Mouse (Mus musculus) lung, postnatal 0 days (tissue): ENCODE results near the gene Neu1. TPM values are rescaled to one million over a fixed set of nuclear protein-coding genes. Genes with fewer than 3 reads are reported as not detected.
A peak's percentile ranks its signal among the peaks of the same experiment; 100 is the strongest.
"Not testable (repeated sequence)": the region's sequence is repeated elsewhere in the genome, so short reads cannot be mapped to it uniquely, and the experiment has no call there.

Experiments used
- ATAC-seq: fragments of 200-750 bp; cut with Nextera tagmentation; 2 replicates; pipeline ENCODE4 v1.8.0; 2017; ENCODE audit warnings: moderate library complexity
- DNase-seq: peaks from one replicate; pipeline ENCODE4 v3.0.0-alpha.2; 2016; ENCODE audit warnings: low spot score
- H3K27ac ChIP-seq: fragments of 300-500 bp; sonication (generic); 2 replicates; pipeline ENCODE4 v1.5.1; 2014; ENCODE audit warnings: antibody characterized with exemption, mild to moderate bottlenecking, low read length, mixed read lengths
- H3K27me3 ChIP-seq: fragments of 300-500 bp; sonication (generic); replicated peaks from 2 replicates; pipeline ENCODE4 v1.6.1; 2014; ENCODE audit warnings: low read length, mixed read lengths; ENCODE audit not compliant: insufficient read depth
- H3K36me3 ChIP-seq: fragments of 300-500 bp; sonication (generic); 2 replicates; pipeline ENCODE4 v1.6.1; 2014; ENCODE audit warnings: low read length, mixed read lengths; ENCODE audit not compliant: insufficient read depth
- H3K4me1 ChIP-seq: fragments of 300-500 bp; sonication (generic); 2 replicates; pipeline ENCODE4 v1.6.1; 2014; ENCODE audit warnings: antibody characterized with exemption, low read depth, low read length, mixed read lengths; ENCODE audit not compliant: insufficient read depth
- H3K4me2 ChIP-seq: fragments of 300-500 bp; sonication (generic); replicated peaks from 2 replicates; pipeline ENCODE4 v1.6.1; 2014; ENCODE audit warnings: low read depth, mild to moderate bottlenecking, low read length, moderate library complexity, mixed read lengths
- H3K4me3 ChIP-seq: fragments of 300-500 bp; sonication (generic); 2 replicates; pipeline ENCODE4 v1.5.1; 2014; ENCODE audit warnings: low read depth, low read length
- H3K9ac ChIP-seq: fragments of 300-500 bp; sonication (generic); replicated peaks from 2 replicates; pipeline ENCODE4 v1.6.1; 2014; ENCODE audit warnings: low read depth, mild to moderate bottlenecking
- H3K9me3 ChIP-seq: fragments of 300-500 bp; sonication (generic); 2 replicates; pipeline ENCODE4 v1.6.1; 2016; ENCODE audit warnings: low read length, mixed read lengths
- CTCF ChIP-seq: IDR thresholded peaks from 2 replicates; pipeline ENCODE4 v1.5.1; 2016; ENCODE audit warnings: antibody characterized with exemption, mild to moderate bottlenecking
- EP300 ChIP-seq: IDR thresholded peaks from 2 replicates; pipeline ENCODE4 v1.6.1; 2016; ENCODE audit warnings: antibody characterized with exemption, mild to moderate bottlenecking, control low read depth
- WGBS: fragments of 180-500 bp; shearing (Covaris S2); extraction: QIAGEN DNeasy Blood & Tissue Kit; methylation state at CpG from one replicate; pipeline ENCODE4 v1.1.7; 2014; 5-methylcytosine and 5-hydroxymethylcytosine counted together
- polyA plus RNA-seq: library from polyadenylated mRNA; unstranded; fragments of >200 nt; fragmentation: Nextera tagmentation; extraction: Ambion mirVana; gene quantifications from 2 replicates; pipeline ENCODE4 v1.2.1, GENCODE M21; 2015

The Neu1 gene
- polyA plus RNA-seq, 1 experiment from 2014 or later, result 34.2 TPM

DNA sequence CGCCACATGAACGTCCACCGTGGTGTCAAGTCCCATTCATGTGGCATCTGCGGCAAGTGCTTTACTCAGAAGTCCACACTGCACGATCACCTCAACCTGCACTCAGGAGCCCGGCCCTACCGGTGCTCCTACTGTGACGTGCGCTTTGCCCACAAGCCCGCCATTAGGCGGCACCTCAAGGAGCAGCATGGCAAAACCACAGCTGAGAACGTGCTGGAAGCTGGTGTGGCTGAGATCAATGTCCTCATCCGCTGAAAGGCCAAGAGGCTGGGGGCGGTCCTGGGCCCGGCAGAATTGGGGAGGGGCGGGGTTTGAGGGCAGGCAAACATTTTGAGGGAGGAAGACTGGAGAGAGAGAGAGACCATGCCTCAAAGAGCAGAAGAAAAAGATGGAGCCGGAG, 34.7 kb upstream of the Neu1 start:
- H3K4me3 ChIP-seq, result no peak overlapping the region
- H3K27ac ChIP-seq, result no peak overlapping the region
- ATAC-seq (no peak), DNase-seq (no peak)
- no peaks in the 10 kb centered on the region for H3K36me3 ChIP-seq
- peaks cover 3% of the 10 kb centered on the region; the same call in 1 of the 2 replicates for H3K4me1 ChIP-seq
- no peaks in the 10 kb centered on the region for H3K27me3 ChIP-seq
- no peak overlapping the region for H3K9ac ChIP-seq
- H3K9me3 ChIP-seq, result no peaks in the 10 kb centered on the region
- TF ChIP-seq EP300, result no peak
- TF ChIP-seq CTCF, result no peak
- no peak overlapping the region for H3K4me2 ChIP-seq
- WGBS, result 81% methylated on average over 17 of the region's 17 CpGs

DNA sequence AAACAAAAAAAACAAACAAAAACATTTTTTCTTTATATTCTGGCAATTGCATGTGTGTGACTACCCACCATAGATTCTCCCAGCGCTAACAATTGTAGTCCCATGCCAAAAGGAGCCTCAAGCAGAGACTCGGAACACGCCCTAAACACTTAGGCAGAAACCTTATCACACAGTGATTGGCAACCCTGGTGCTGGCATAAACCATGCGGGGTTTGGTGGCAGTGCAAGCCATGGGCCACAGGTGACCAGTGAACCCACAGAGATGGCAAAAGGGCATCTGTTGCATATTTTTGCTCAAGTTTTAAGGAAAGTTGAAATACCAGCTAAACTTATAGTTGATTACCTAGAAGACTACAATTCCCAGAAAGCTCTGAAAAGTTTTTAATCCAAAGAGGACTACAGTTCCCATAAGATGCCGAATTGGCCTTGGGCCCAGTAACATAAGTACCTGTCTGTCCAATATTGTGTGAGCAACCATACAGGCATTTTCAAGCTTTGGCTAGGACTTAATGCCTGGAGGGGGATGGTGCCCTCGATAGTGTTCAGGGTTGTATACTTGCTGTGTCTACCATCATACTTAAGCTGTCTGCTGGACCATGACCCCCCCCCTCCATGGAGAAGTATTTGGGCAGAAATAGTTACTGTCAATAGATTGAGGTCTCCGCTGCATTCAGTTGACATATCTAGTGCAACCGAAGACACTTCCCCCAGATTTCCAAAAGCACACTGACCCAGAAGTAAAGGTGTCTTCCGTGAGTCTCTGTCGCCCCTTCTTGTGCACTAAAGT, 33.5 kb upstream of the Neu1 start:
- WGBS, result 9% methylated on average over 10 of the region's 10 CpGs
- TF ChIP-seq EP300, result no peak
- no peak for TF ChIP-seq CTCF
- Histone ChIP-seq H3K4me3 (peak overlapping the region; percentile 91), H3K27me3 (no peaks in the 10 kb centered on the region), H3K9me3 (no peaks in the 10 kb centered on the region), H3K9ac (peak overlapping the region; percentile 85), H3K36me3 (no peaks in the 10 kb centered on the region), H3K4me1 (peaks cover 3% of the 10 kb centered on the region; the same call in 1 of the 2 replicates), H3K27ac (peak overlapping the region; percentile 92), H3K4me2 (peak overlapping the region; percentile 86)
- ATAC-seq, result peak; percentile 12
- DNase-seq, result peak; percentile 88

DNA sequence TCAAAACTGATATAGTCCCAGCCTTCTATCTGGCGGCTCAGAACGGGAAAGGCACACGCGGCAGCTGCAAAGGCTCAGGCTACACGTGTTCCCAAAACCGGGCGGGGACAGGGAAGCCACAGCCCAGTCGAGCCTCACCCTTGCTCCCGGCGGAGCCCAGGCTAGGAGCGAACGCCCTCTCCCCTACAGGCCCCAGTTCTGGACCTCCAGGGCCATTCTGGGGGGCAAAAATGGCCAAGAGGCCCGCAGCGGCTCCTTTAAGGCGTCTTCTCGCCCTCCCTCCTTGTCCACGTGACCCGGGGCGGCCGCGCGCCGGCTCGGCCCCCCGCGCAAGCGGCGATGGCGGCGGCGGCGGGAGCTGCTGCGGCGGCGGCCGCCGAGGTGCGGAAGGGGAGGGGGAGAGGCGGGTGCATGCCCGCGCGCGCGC, 32.9 kb upstream of the Neu1 start, which contains the start of the genes C2 and Ehmt2:
C2 (minus strand) TSS at position 106 of the 427 bp plus-strand sequence.
Ehmt2 (plus strand) TSS at position 310 of the 427 bp plus-strand sequence.
- peak within 1 kb of the TSS; percentile 92 for H3K27ac ChIP-seq
- H3K4me2 ChIP-seq, result peak within 1 kb of the TSS; percentile 86
- ATAC-seq (peak; percentile 56), DNase-seq (peak; percentile 85)
- no peaks in the 10 kb centered on the region for H3K9me3 ChIP-seq
- H3K4me3 ChIP-seq, result peak within 1 kb of the TSS; percentile 91
- TF ChIP-seq CTCF (no peak), EP300 (no peak)
- no peaks in the 10 kb centered on the region for H3K36me3 ChIP-seq
- H3K9ac ChIP-seq, result peak within 1 kb of the TSS; percentile 85
- H3K4me1 ChIP-seq, result peaks cover 3% of the 10 kb centered on the region; the same call in 1 of the 2 replicates
- WGBS, result 0% methylated on average over 18 of the region's 44 CpGs
- H3K27me3 ChIP-seq, result no peaks in the 10 kb centered on the region

GRCm38 (mm10) chr17:34898706-34899052, 32.4 kb upstream of the Neu1 start:
- ATAC-seq, result no peak
- no peak for TF ChIP-seq EP300
- TF ChIP-seq CTCF, result no peak
- Histone ChIP-seq H3K9ac (peak overlapping the region; percentile 85), H3K4me2 (peak overlapping the region; percentile 86), H3K4me1 (peaks cover 3% of the 10 kb centered on the region; the same call in 1 of the 2 replicates), H3K27me3 (no peaks in the 10 kb centered on the region), H3K27ac (peak overlapping the region; percentile 92), H3K4me3 (peak overlapping the region; percentile 91), H3K9me3 (no peaks in the 10 kb centered on the region), H3K36me3 (no peaks in the 10 kb centered on the region)
- no peak for DNase-seq
- 0% methylated on average over 7 of the region's 47 CpGs for WGBS

DNA sequence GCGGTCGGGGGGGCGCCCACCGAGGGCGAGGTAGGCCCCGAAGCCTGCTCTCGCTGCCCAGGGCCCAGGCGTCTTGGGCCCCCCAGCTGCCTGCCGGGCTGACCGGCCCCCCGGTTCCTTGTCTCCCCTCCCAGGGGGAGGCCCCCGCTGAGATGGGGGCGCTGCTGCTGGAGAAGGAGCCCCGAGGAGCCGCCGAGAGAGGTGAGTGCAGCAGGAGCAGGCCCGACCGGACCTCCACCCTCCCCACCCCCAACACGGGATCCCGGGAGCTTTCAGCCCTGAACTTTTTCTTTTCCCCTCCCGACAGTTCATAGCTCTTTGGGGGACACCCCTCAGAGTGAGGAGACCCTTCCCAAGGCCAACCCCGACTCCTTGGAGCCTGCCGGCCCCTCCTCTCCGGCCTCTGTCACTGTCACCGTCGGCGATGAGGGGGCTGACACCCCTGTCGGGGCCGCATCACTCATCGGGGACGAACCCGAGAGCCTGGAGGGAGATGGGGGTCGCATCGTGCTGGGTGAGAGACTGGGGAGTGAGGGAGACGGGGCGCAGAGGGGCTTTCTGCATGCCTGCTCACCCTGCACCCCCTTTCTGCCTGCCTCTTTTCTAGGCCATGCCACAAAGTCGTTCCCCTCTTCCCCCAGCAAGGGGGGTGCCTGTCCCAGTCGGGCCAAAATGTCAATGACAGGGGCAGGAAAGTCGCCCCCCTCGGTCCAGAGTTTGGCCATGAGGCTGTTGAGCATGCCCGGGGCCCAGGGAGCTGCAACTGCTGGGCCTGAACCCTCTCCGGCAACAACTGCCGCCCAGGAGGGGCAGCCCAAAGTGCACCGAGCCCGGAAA, 31.8 kb upstream of the Neu1 start:
- 2% methylated on average over 30 of the region's 45 CpGs for WGBS
- ATAC-seq, result no peak

GRCm38 (mm10) chr17:34899890-34900243, 31.2 kb upstream of the Neu1 start:
- no peak for ATAC-seq
- DNase-seq, result peak; percentile 76
- peak overlapping the region; percentile 91 for H3K4me3 ChIP-seq

More for the DNA sequence above, 31.8 kb upstream of the Neu1 start:
- Histone ChIP-seq H3K4me2 (peak overlapping the region; percentile 86), H3K27me3 (no peaks in the 10 kb centered on the region), H3K9ac (peak overlapping the region; percentile 85), H3K4me3 (peak overlapping the region; percentile 91), H3K27ac (peak overlapping the region; percentile 92), H3K36me3 (no peaks in the 10 kb centered on the region), H3K4me1 (no peaks in the 10 kb centered on the region), H3K9me3 (no peaks in the 10 kb centered on the region)
- peak; percentile 38 for DNase-seq
- TF ChIP-seq EP300 (no peak), CTCF (no peak)

GRCm38 (mm10) chr17:34900826-34901225, 30.2 kb upstream of the Neu1 start:
- not testable (repeated sequence) for H3K4me1 ChIP-seq, H3K4me2 ChIP-seq, H3K9ac ChIP-seq, H3K36me3 ChIP-seq, H3K27ac ChIP-seq, H3K9me3 ChIP-seq, ATAC-seq, H3K27me3 ChIP-seq, DNase-seq, H3K4me3 ChIP-seq

More at GRCm38 (mm10) chr17:34899890-34900243, 31.2 kb upstream of the Neu1 start:
- Histone ChIP-seq H3K27ac (peak overlapping the region; percentile 92), H3K27me3 (no peaks in the 10 kb centered on the region), H3K4me2 (peak overlapping the region; percentile 86), H3K4me1 (no peaks in the 10 kb centered on the region), H3K9ac (peak overlapping the region; percentile 85), H3K36me3 (no peaks in the 10 kb centered on the region), H3K9me3 (no peaks in the 10 kb centered on the region)
- WGBS, result 0% methylated on average over 5 of the region's 5 CpGs
- TF ChIP-seq CTCF (no peak), EP300 (no peak)

DNA sequence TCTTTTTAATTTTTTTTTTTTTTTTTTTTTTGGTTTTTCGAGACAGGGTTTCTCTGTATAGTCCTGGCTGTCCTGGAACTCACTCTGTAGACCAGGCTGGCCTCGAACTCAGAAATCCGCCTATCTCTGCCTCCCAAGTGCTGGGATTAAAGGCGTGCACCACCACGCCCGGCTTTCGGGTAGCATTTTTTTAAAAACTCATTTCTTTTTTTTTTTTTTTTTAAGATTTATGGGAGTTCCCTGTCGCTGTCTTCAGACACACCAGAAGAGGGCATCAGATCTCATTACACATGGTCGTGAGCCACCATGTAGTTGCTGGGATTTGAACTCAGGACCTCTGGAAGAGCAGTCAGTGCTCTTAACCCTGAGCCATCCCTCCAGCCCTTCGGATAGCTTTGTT, 29.1 kb upstream of the Neu1 start:
- not testable (repeated sequence) for H3K4me2 ChIP-seq, H3K27ac ChIP-seq, H3K9ac ChIP-seq, H3K27me3 ChIP-seq, ATAC-seq, H3K4me3 ChIP-seq, DNase-seq, H3K4me1 ChIP-seq, H3K9me3 ChIP-seq
- H3K36me3 ChIP-seq, result peaks cover 20% of the 10 kb centered on the region
- 85% methylated on average over 9 of the region's 10 CpGs for WGBS
